Mouse (Mus musculus) splenic B cell, adult 2 months (primary cell): ENCODE results near the gene Irf9.

ENCODE experiments used
- DNase-seq: peaks from one replicate; pipeline ENCODE4 v3.0.0-alpha.2; 2011; ENCODE audit warnings: low read depth, low spot score
- H3K27me3 ChIP-seq: 2 replicates; pipeline ENCODE4 v1.6.1; 2012; ENCODE audit warnings: mild to moderate bottlenecking, low read length, moderate library complexity, mixed read lengths; ENCODE audit not compliant: control insufficient read depth, poor library complexity, insufficient read depth, severe bottlenecking
- H3K36me3 ChIP-seq: 2 replicates; pipeline ENCODE4 v1.6.1; 2012; ENCODE audit warnings: mild to moderate bottlenecking, low read length, moderate library complexity, mixed read lengths; ENCODE audit not compliant: control insufficient read depth, poor library complexity, insufficient read depth, severe bottlenecking

Irf9 gene

GRCm38 (mm10) chr14:55615876-55616275 lies 12.5 kb downstream of the Irf9 start:
- Histone ChIP-seq H3K36me3 (no peaks in the 10 kb centered on the region), H3K27me3 (no peaks in the 10 kb centered on the region)
- no peak for DNase-seq

GRCm38 (mm10) chr14:55616844-55617243 lies 13.5 kb downstream of the Irf9 start:
- no peaks in the 10 kb centered on the region for H3K27me3 ChIP-seq
- no peaks in the 10 kb centered on the region for H3K36me3 ChIP-seq
- no peak for DNase-seq

GRCm38 (mm10) chr14:55617822-55618221 lies 14.5 kb downstream of the Irf9 start, which contains the start of gene Rec8:
Gene Rec8, plus strand, starts transcription at chr14:55618037.
- DNase-seq, result peak; percentile 53
- Histone ChIP-seq H3K27me3 (no peaks in the 10 kb centered on the region), H3K36me3 (no peaks in the 10 kb centered on the region)

GRCm38 (mm10) chr14:55618486-55619195 lies 15.3 kb downstream of the Irf9 start:
- Histone ChIP-seq H3K36me3 (no peaks in the 10 kb centered on the region), H3K27me3 (no peaks in the 10 kb centered on the region)
- no peak for DNase-seq

GRCm38 (mm10) chr14:55628077-55628827 lies 24.9 kb downstream of the Irf9 start:
- H3K27me3 ChIP-seq, result no peaks in the 10 kb centered on the region
- no peak for DNase-seq

GRCm38 (mm10) chr14:55629312-55629711 lies 25.9 kb downstream of the Irf9 start:
- peak; percentile 82 for DNase-seq
- H3K27me3 ChIP-seq, result no peaks in the 10 kb centered on the region
- peaks cover 7% of the 10 kb centered on the region for H3K36me3 ChIP-seq

More at GRCm38 (mm10) chr14:55628077-55628827, 24.9 kb downstream of the Irf9 start:
- peaks cover 7% of the 10 kb centered on the region for H3K36me3 ChIP-seq

GRCm38 (mm10) chr14:55634874-55635522 lies 31.6 kb downstream of the Irf9 start:
- Histone ChIP-seq H3K27me3 (no peaks in the 10 kb centered on the region), H3K36me3 (peaks cover 4% of the 10 kb centered on the region; the same call in 1 of the 2 replicates)
- no peak for DNase-seq

- peaks cover 4% of the 10 kb centered on the region; the same call in 1 of the 2 replicates for H3K36me3 ChIP-seq
- no peaks in the 10 kb centered on the region for H3K27me3 ChIP-seq
- DNase-seq, result peak; percentile 86
Observed at GRCm38 (mm10) chr14:55635523-55636007, 32.2 kb downstream of the Irf9 start, which contains the start of gene Ipo4. Gene Ipo4, minus strand, starts transcription at chr14:55635957.

GRCm38 (mm10) chr14:55637795-55638194 lies 34.4 kb downstream of the Irf9 start, which contains the start of gene Gm49378:
Gene Gm49378, minus strand, starts transcription at chr14:55637895.
- DNase-seq, result no peak
- Histone ChIP-seq H3K36me3 (peaks cover 8% of the 10 kb centered on the region; the same call in 1 of the 2 replicates), H3K27me3 (no peaks in the 10 kb centered on the region)

GRCm38 (mm10) chr14:55640816-55641215 lies 37.4 kb downstream of the Irf9 start:
- Histone ChIP-seq H3K27me3 (no peaks in the 10 kb centered on the region), H3K36me3 (peaks cover 8% of the 10 kb centered on the region; the same call in 1 of the 2 replicates)
- DNase-seq, result no peak

GRCm38 (mm10) chr14:55641291-55641690 lies 37.9 kb downstream of the Irf9 start:
- no peak for DNase-seq
- Histone ChIP-seq H3K27me3 (no peaks in the 10 kb centered on the region), H3K36me3 (peaks cover 8% of the 10 kb centered on the region; the same call in 1 of the 2 replicates)

GRCm38 (mm10) chr14:55642679-55643059 lies 39.3 kb downstream of the Irf9 start:
- Histone ChIP-seq H3K36me3 (peaks cover 8% of the 10 kb centered on the region; the same call in 1 of the 2 replicates), H3K27me3 (no peaks in the 10 kb centered on the region)
- no peak for DNase-seq

- Histone ChIP-seq H3K36me3 (peaks cover 6% of the 10 kb centered on the region; the same call in 1 of the 2 replicates), H3K27me3 (no peaks in the 10 kb centered on the region)
- DNase-seq, result peak; percentile 79
Observed at GRCm38 (mm10) chr14:55643060-55643907, 39.9 kb downstream of the Irf9 start, which contains the start of gene Tm9sf1. Gene Tm9sf1, minus strand, starts transcription at chr14:55643806.
